Mouse (Mus musculus) intestine, embryonic 14.5 days (tissue): ENCODE data around the gene Olfr658. TPM values are rescaled to one million over a fixed set of nuclear protein-coding genes. Genes with fewer than 3 reads are reported as not detected.

Experiments
- ATAC-seq: fragments of 200-750 bp; cut with Nextera tagmentation; replicated peaks from 2 replicates; pipeline ENCODE4 v1.8.0; 2017; ENCODE audit warnings: low read depth, moderate number of reproducible peaks, moderate TSS enrichment, moderate library complexity; ENCODE audit not compliant: low FRiP score, low TSS enrichment
- DNase-seq: peaks from one replicate; pipeline ENCODE4 v3.0.0-alpha.2; 2018; ENCODE audit warnings: low spot score
- H3K27ac ChIP-seq: fragments of 300-500 bp; sonication (generic); 2 replicates; pipeline ENCODE4 v1.5.1; 2014; ENCODE audit warnings: low read depth, mild to moderate bottlenecking, control low read depth
- H3K27me3 ChIP-seq: fragments of 300-500 bp; sonication (generic); replicated peaks from 2 replicates; pipeline ENCODE4 v1.6.1; 2014; ENCODE audit warnings: low read length, control low read depth; ENCODE audit not compliant: control insufficient read depth, insufficient read depth
- H3K36me3 ChIP-seq: fragments of 300-500 bp; sonication (generic); 2 replicates; pipeline ENCODE4 v1.6.1; 2014; ENCODE audit warnings: low read length, control low read depth; ENCODE audit not compliant: control insufficient read depth, insufficient read depth
- H3K4me1 ChIP-seq: fragments of 300-500 bp; sonication (generic); replicated peaks from 2 replicates; pipeline ENCODE4 v1.6.1; 2014; ENCODE audit warnings: low read length, control low read depth, mixed read lengths; ENCODE audit not compliant: control insufficient read depth, insufficient read depth
- H3K4me2 ChIP-seq: fragments of 300-500 bp; sonication (generic); 2 replicates; pipeline ENCODE4 v1.6.1; 2014; ENCODE audit warnings: low read length
- H3K4me3 ChIP-seq: fragments of 300-500 bp; sonication (generic); 2 replicates; pipeline ENCODE4 v1.5.1; 2014; ENCODE audit warnings: low read depth, low read length, control low read depth, mixed read lengths
- H3K9ac ChIP-seq: fragments of 300-500 bp; sonication (generic); 2 replicates; pipeline ENCODE4 v1.6.1; 2014; ENCODE audit warnings: mild to moderate bottlenecking, low read length
- H3K9me3 ChIP-seq: fragments of 300-500 bp; sonication (generic); 2 replicates; pipeline ENCODE4 v1.6.1; 2016; ENCODE audit warnings: low read length, control low read depth; ENCODE audit not compliant: control insufficient read depth
- WGBS: fragments of 180-500 bp; shearing (Covaris S2); extraction: QIAGEN DNeasy Blood & Tissue Kit; methylation state at CpG from one replicate; pipeline ENCODE4 v1.1.7; 2014; 5-methylcytosine and 5-hydroxymethylcytosine counted together
- polyA plus RNA-seq: library from polyadenylated mRNA; unstranded; fragments of >200 nt; fragmentation: Nextera tagmentation; extraction: Ambion mirVana; gene quantifications from 2 replicates; pipeline ENCODE4 v1.2.1, GENCODE M21; 2014

The Olfr658 gene
- 0.05 TPM in 1 of 2 replicates, not detected in the other for polyA plus RNA-seq

DNA sequence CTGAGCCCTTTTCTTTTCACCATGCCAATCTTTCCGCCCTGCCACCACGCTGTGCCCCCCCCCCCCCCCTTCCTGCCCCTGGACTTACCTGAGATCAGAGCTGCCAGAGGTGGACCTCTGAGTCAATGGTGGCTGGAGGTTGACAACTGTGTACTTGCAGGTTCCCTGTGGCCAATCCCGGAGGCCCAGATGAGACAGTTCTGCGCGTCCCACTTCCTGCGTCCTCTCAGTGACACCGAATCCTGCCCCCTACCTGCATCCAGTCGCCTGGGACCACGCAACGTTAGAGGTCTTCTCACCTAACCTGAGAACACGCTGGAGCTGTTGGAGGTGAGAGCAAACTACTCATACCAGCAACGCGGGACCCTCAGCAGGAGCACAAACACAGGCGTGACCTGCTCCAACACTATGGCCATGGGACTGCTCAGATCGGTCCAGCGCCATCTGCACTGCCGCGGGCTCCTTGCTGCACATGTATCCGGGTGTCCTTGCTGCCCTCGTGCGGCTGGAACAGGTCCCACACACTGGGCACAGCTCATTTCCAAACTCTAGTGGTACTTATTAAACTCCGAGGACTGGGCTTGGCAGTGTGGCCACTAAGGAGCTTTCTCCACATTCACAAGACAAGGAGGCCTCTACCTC, at the start of gene Olfr658:
Gene Olfr658, minus strand, starts transcription at position 465 of the 642 bp plus-strand sequence.
- Histone ChIP-seq H3K27me3 (no peaks in the 10 kb centered on the region), H3K27ac (no peak within 1 kb of the TSS), H3K4me3 (peak within 1 kb of the TSS; percentile 18; the same call in 1 of the 2 replicates), H3K9ac (no peak within 1 kb of the TSS), H3K36me3 (no peaks in the 10 kb centered on the region), H3K4me1 (no peaks in the 10 kb centered on the region), H3K9me3 (no peaks in the 10 kb centered on the region), H3K4me2 (peak within 1 kb of the TSS; percentile 47)
- ATAC-seq, result peak; percentile 87
- WGBS, result 20% methylated on average over 22 of the region's 22 CpGs
- peak; percentile 68 for DNase-seq

DNA sequence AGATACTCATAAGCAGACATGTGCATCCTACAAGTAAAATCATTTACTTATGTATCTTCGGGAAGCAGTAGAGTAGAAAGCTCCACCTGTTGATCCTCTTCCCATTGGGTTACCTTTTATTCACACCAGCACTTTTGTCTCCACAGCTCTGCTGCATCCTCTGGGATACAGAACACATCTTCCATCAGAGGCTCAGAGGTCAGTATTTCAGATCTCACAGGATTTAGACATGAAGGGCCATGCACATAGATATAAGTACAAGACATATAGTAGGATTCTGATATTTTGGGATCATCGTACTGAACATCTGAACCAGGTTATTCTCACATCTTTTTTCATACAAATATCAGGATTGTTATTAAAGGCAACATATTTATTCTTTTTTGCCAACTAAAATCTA, 39.1 kb upstream of the Olfr658 start, which contains the start of gene Olfr661:
Gene Olfr661, plus strand, starts transcription at position 301 of the 400 bp plus-strand sequence.
- ATAC-seq (no peak), DNase-seq (no peak)
- H3K36me3 ChIP-seq, result no peaks in the 10 kb centered on the region
- H3K9ac ChIP-seq, result no peak within 1 kb of the TSS
- H3K27ac ChIP-seq, result no peak within 1 kb of the TSS
- WGBS, result 90% methylated on average over 2 of the region's 2 CpGs
- H3K4me1 ChIP-seq, result no peaks in the 10 kb centered on the region
- no peak within 1 kb of the TSS for H3K4me3 ChIP-seq
- no peaks in the 10 kb centered on the region for H3K27me3 ChIP-seq
- no peak within 1 kb of the TSS for H3K4me2 ChIP-seq
- H3K9me3 ChIP-seq, result no peaks in the 10 kb centered on the region

DNA sequence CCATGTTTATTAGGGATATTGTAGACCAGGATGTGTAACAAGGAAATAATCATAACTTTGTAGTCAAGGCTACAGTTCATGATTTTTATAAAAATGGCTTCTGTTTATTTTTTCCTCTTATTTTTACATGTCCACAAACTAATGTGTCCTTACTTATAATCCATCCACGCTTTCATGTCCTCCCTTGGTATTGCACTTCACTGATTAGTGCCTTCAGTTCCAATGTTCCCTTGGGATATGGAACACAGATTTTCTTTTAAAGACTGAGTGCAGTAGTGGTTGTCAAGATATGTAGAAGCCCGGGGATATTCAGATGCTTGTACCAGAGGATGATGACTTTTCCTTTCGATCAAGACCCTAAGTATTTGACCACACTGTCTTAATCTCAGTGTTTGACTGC, 19.3 kb upstream of the Olfr658 start, which contains the start of gene Olfr659:
Gene Olfr659, plus strand, starts transcription at position 301 of the 400 bp plus-strand sequence.
- Histone ChIP-seq H3K36me3 (no peaks in the 10 kb centered on the region), H3K27me3 (no peaks in the 10 kb centered on the region), H3K4me3 (no peak within 1 kb of the TSS), H3K27ac (no peak within 1 kb of the TSS), H3K9me3 (no peaks in the 10 kb centered on the region), H3K4me1 (no peaks in the 10 kb centered on the region), H3K4me2 (no peak within 1 kb of the TSS), H3K9ac (no peak within 1 kb of the TSS)
- 85% methylated on average over 3 of the region's 3 CpGs for WGBS
- DNase-seq (no peak), ATAC-seq (no peak)

DNA sequence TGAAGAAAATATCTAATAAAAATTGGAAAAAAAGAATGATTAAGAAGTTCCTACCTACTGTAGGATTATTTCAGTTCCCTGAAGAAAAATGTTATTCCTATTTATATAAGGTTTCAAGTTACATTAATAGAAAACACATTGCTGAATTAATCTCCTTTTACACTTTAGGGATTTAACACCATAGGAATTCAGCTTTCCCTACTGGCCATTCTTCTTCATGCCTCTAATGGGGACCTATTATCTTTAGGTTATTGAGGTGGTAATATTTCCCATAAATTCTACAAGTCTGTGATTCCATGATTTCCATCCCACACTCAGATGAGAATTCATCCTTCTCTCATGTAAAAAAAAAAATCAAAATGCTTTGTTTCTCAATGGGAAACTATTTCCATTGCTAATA, 22.6 kb downstream of the Olfr658 start, which contains the start of gene Olfr657:
Gene Olfr657, plus strand, starts transcription at position 301 of the 400 bp plus-strand sequence.
- H3K36me3 ChIP-seq, result no peaks in the 10 kb centered on the region
- no peak for DNase-seq
- no peak for ATAC-seq

DNA sequence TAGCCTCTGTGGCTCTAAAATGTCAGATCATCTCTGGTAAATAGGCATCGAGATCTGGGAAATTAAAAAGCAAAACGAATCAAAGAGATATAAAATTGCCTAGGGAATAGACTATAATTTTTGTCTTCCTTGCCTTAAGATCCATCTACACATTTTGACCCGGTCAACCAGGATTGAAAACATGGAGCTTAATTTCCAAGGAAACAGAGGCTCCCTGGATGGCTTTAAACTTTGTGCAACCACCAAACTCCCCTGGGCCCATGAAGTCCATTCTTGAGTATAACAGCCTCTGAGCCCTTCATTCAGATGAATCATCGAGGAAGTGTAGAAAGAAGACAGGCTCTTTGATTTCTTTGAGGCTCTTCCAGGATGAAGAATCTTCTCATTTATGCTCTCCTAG, 33.5 kb downstream of the Olfr658 start, which contains the start of gene Olfr656:
Gene Olfr656, plus strand, starts transcription at position 301 of the 400 bp plus-strand sequence.
- no peak within 1 kb of the TSS for H3K27ac ChIP-seq
- H3K9ac ChIP-seq, result no peak within 1 kb of the TSS
- no peaks in the 10 kb centered on the region for H3K9me3 ChIP-seq
- H3K4me3 ChIP-seq, result no peak within 1 kb of the TSS
- ATAC-seq, result no peak
- no peaks in the 10 kb centered on the region for H3K4me1 ChIP-seq
- no peak for DNase-seq
- whole genome bisulfite sequencing, result 69% methylated on average over 4 of the region's 4 CpGs
- no peaks in the 10 kb centered on the region for H3K27me3 ChIP-seq
- no peak within 1 kb of the TSS for H3K4me2 ChIP-seq
- no peaks in the 10 kb centered on the region for H3K36me3 ChIP-seq

More for the DNA sequence above, 22.6 kb downstream of the Olfr658 start, which contains the start of gene Olfr657:
- Histone ChIP-seq H3K4me2 (no peak within 1 kb of the TSS), H3K4me1 (no peaks in the 10 kb centered on the region), H3K9ac (no peak within 1 kb of the TSS), H3K27ac (no peak within 1 kb of the TSS), H3K4me3 (no peak within 1 kb of the TSS), H3K9me3 (no peaks in the 10 kb centered on the region), H3K27me3 (no peaks in the 10 kb centered on the region)

DNA sequence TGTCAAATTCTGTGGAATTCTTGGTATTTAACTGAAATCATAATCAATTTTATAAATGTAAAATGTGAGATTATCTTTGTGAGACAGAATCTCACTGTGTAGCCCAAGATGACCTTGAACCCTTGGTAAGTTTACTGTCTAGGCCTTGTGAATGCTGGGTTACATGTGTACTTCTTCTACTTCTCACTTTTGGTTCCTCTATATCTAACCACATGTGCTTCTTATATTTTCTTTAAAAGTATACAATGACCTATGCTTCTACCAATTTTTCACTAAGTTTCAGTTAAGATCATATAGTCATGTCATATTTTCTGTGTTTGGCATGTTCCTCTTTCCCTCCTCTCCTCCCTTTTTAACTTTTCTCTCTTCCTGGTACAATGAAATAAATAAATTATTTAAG, 42.4 kb downstream of the Olfr658 start:
- Histone ChIP-seq H3K9me3 (no peaks in the 10 kb centered on the region), H3K9ac (no peak overlapping the region), H3K27ac (no peak overlapping the region), H3K36me3 (no peaks in the 10 kb centered on the region), H3K4me3 (no peak overlapping the region), H3K4me2 (no peak overlapping the region), H3K4me1 (no peaks in the 10 kb centered on the region), H3K27me3 (no peaks in the 10 kb centered on the region)
- no peak for DNase-seq
- ATAC-seq, result no peak

DNA sequence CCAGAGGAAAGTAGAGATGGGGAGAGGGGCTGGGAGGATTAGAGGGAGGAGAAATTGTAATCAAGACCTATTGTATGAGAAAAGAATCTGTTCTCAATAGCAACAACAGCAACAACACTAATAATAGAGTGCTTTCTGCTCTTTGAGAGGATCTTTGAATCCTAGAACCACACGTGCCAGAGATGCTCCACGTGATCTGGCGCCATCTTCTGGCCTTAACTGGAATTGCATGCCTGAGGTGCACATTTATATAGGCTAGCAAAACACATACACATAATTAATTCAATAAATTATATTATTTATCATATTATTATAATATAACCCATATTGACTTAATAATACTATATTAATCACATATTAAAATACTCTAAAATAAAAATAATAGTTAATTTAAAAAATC, 43.9 kb downstream of the Olfr658 start:
- DNase-seq (peak; percentile 54), ATAC-seq (no peak)

DNA sequence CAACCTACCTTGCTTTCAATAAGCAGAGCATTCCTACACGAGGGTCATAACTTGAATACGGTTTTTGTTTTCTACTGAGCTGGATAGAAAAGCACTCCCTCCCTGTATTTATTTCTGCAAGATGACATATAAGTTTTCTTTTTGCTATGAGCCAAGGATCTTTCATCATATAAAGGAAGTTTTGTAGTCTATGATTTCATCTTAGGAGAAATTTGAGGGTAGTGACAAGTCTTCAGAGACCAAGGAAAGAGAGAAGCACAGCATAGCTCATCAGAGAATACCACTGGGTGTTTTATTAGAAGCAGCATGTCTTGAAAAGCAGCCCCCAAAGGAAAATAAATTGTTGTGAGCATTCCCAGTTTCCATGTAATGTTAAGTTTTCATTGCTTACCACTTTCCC, 45.4 kb downstream of the Olfr658 start, which contains the start of gene Olfr655:
Gene Olfr655, minus strand, starts transcription at position 101 of the 400 bp plus-strand sequence.
- no peak within 1 kb of the TSS for H3K27ac ChIP-seq
- ATAC-seq (no peak), DNase-seq (no peak)
- no peak within 1 kb of the TSS for H3K9ac ChIP-seq
- no peaks in the 10 kb centered on the region for H3K4me1 ChIP-seq
- H3K27me3 ChIP-seq, result no peaks in the 10 kb centered on the region
- H3K36me3 ChIP-seq, result no peaks in the 10 kb centered on the region
- H3K4me2 ChIP-seq, result no peak within 1 kb of the TSS
- H3K4me3 ChIP-seq, result no peak within 1 kb of the TSS
- H3K9me3 ChIP-seq, result no peaks in the 10 kb centered on the region
- 91% methylated on average over 2 of the region's 2 CpGs for WGBS

More for the DNA sequence above, 43.9 kb downstream of the Olfr658 start:
- no peak overlapping the region for H3K27ac ChIP-seq
- no peaks in the 10 kb centered on the region for H3K36me3 ChIP-seq
- no peak overlapping the region for H3K4me2 ChIP-seq
- H3K4me1 ChIP-seq, result no peaks in the 10 kb centered on the region
- no peak overlapping the region for H3K4me3 ChIP-seq
- no peaks in the 10 kb centered on the region for H3K27me3 ChIP-seq
- H3K9me3 ChIP-seq, result no peaks in the 10 kb centered on the region
- 13% methylated on average over 3 of the region's 3 CpGs for WGBS
- H3K9ac ChIP-seq, result no peak overlapping the region
